Mouse (Mus musculus): ENCODE measurements around the gene Rassf5.

DNA sequence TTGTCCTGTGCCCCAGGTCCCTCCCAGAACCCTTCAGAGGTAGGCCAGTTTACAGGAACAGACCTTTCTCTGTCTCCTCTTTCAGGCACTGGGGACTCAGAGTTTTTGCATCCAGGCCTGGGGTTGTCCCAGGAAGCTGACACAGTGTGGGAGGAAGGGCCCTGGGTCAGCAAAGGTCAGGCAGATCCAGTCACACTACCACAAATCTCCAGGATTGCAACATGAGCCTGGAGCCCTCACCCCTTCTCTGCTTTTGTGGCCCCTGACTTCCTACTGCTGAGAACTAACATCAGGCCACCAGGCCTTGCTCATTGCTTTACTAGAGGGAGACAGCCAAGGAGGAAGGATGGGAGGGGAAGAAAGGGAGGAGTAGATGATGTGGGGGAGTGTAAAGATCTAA lies 31.8 kb upstream of the Rassf5 start:
- TF ChIP-seq CTCF (IDR thresholded peaks at IDR 0.05; ENCODE audit: control insufficient read depth, insufficient read depth, insufficient read length) (no peak), MYOG (IDR thresholded peaks at IDR 0.05; ENCODE audit: control insufficient read depth, extremely low read depth, insufficient read length) (no peak), USF1 (IDR thresholded peaks at IDR 0.05; ENCODE audit: low read depth) (no peak)

Data from C2C12 (cell line).